Mouse (Mus musculus): ENCODE results near the gene Cfap73.

GRCm38 (mm10) chr5:120653873-120654272, 19.8 kb upstream of the Cfap73 start:
- no peak for TF ChIP-seq CTCF (IDR thresholded peaks at IDR 0.05; ENCODE audit: extremely low read depth, insufficient read depth, insufficient read length, insufficient replicate concordance)
- TF ChIP-seq POLR2A (IDR thresholded peaks at IDR 0.05; ENCODE audit: low read depth, low read length), result no peak
